Mouse (Mus musculus) E14TG2a.4 (cell line): ENCODE data around the gene Parp3.

Source experiments
- CTCF ChIP-seq: conservative IDR thresholded peaks from 2 replicates; pipeline ENCODE4 v1.5.1; 2014; ENCODE audit warnings: low read length
- NANOG ChIP-seq: IDR thresholded peaks from 2 replicates; pipeline ENCODE4 v1.6.1; 2014; ENCODE audit warnings: borderline replicate concordance, low read length, mixed read lengths
- POU5F1 ChIP-seq: IDR thresholded peaks from 2 replicates; pipeline ENCODE4 v1.6.1; 2014; ENCODE audit warnings: low read length, borderline replicate concordance

DNA sequence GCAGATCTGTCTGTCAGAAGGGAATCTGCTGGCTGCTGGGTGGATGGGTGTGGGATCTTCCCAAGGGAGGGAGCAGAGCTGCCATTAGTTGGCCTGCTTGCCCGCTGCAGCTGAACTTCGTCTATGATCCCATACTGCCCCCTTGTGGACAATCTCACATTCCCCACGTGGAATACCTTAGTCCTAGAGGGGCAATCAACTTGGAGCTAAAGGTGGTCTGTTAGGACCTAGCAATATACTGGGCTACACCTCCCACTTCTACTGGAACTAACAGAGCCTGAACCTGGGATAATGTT lies 54.9 kb downstream of the Parp3 start:
- TF ChIP-seq CTCF (peak; percentile 59), POU5F1 (no peak), NANOG (no peak)
